Mouse (Mus musculus) intestine, embryonic 15.5 days (tissue): ENCODE data around the gene Atp8a2. TPM values are rescaled to one million over a fixed set of nuclear protein-coding genes. Genes with fewer than 3 reads are reported as not detected.

Source experiments
- ATAC-seq: fragments of 200-750 bp; cut with Nextera tagmentation; 2 replicates; pipeline ENCODE4 v1.8.0; 2017; ENCODE audit warnings: moderate TSS enrichment, moderate library complexity
- H3K27ac ChIP-seq: fragments of 300-500 bp; sonication (generic); 2 replicates; pipeline ENCODE4 v1.5.1; 2015; ENCODE audit warnings: mild to moderate bottlenecking, inconsistent platforms
- H3K27me3 ChIP-seq: fragments of 300-500 bp; sonication (generic); replicated peaks from 2 replicates; pipeline ENCODE4 v1.6.1; 2015; ENCODE audit warnings: inconsistent platforms
- H3K36me3 ChIP-seq: fragments of 300-500 bp; sonication (generic); 2 replicates; pipeline ENCODE4 v1.6.1; 2015; ENCODE audit warnings: inconsistent platforms
- H3K4me1 ChIP-seq: fragments of 300-500 bp; sonication (generic); replicated peaks from 2 replicates; pipeline ENCODE4 v1.6.1; 2015; ENCODE audit warnings: inconsistent platforms
- H3K4me2 ChIP-seq: fragments of 300-500 bp; sonication (generic); replicated peaks from 2 replicates; pipeline ENCODE4 v1.6.1; 2015; ENCODE audit warnings: mild to moderate bottlenecking, inconsistent platforms
- H3K4me3 ChIP-seq: fragments of 300-500 bp; sonication (generic); replicated peaks from 2 replicates; pipeline ENCODE4 v1.5.1; 2015; ENCODE audit warnings: inconsistent platforms
- H3K9ac ChIP-seq: fragments of 300-500 bp; sonication (generic); 2 replicates; pipeline ENCODE4 v1.6.1; 2015; ENCODE audit warnings: inconsistent platforms
- H3K9me3 ChIP-seq: fragments of 300-500 bp; sonication (generic); 2 replicates; pipeline ENCODE4 v1.6.1; 2016; ENCODE audit warnings: inconsistent platforms
- WGBS: fragments of 180-500 bp; shearing (Covaris S2); methylation state at CpG from one replicate; pipeline ENCODE4 v1.1.7; 2015; 5-methylcytosine and 5-hydroxymethylcytosine counted together
- polyA plus RNA-seq: library from polyadenylated mRNA; unstranded; fragments of >200 nt; fragmentation: Nextera tagmentation; extraction: Ambion mirVana; gene quantifications from 2 replicates; pipeline ENCODE4 v1.2.1, GENCODE M21; 2015

Gene Atp8a2
- polyA plus RNA-seq, 1 experiment from 2014 or later = 7.0 TPM

DNA sequence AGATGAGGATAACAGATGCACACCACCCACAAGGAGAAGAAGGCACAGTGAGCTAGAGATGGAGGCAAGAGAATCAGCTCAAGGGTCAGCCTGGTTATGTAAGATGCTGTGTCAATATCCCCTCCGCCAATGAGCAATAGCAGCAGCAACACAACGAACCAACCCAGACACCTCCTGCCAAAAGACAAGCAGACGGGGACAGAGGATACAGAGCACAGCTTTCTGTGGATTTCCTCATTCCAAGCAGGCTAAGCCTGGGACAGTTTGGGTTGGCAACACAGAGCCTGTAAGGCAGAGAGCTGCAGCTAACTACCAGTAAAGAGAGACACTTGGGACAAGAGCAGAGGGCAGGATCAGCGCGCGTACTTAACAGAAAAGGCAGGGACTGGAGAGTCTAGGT, 504.8 kb downstream of the Atp8a2 start:
- Histone ChIP-seq H3K27me3 (no peaks in the 10 kb centered on the region), H3K27ac (no peak overlapping the region), H3K4me3 (no peak overlapping the region), H3K36me3 (no peaks in the 10 kb centered on the region), H3K9ac (no peak overlapping the region), H3K4me1 (no peaks in the 10 kb centered on the region), H3K9me3 (no peaks in the 10 kb centered on the region), H3K4me2 (no peak overlapping the region)
- WGBS = 71% methylated on average over 6 of the region's 6 CpGs
- no peak for ATAC-seq

- WGBS = 63% methylated on average over 13 of the region's 13 CpGs
- no peak overlapping the region for H3K4me2 ChIP-seq
These were observed 505.6 kb downstream of the Atp8a2 start for GRCm38 (mm10) chr14:59691402-59691801.

GRCm38 (mm10) chr14:59690954-59691353, 506.0 kb downstream of the Atp8a2 start:
- Histone ChIP-seq H3K27me3 (no peaks in the 10 kb centered on the region), H3K4me2 (no peak overlapping the region), H3K9ac (no peak overlapping the region), H3K4me3 (no peak overlapping the region), H3K36me3 (no peaks in the 10 kb centered on the region), H3K9me3 (no peaks in the 10 kb centered on the region), H3K27ac (no peak overlapping the region), H3K4me1 (0 out of 2 replicates have a peak, but pooled peaks cover 3% of the 10 kb centered on the region)
- WGBS = 64% methylated on average over 12 of the region's 12 CpGs
- no peak for ATAC-seq

More at GRCm38 (mm10) chr14:59691402-59691801, 505.6 kb downstream of the Atp8a2 start:
- Histone ChIP-seq H3K4me3 (no peak overlapping the region), H3K9me3 (no peaks in the 10 kb centered on the region), H3K4me1 (no peaks in the 10 kb centered on the region), H3K27me3 (no peaks in the 10 kb centered on the region), H3K27ac (no peak overlapping the region), H3K36me3 (no peaks in the 10 kb centered on the region), H3K9ac (no peak overlapping the region)
- ATAC-seq = no peak

DNA sequence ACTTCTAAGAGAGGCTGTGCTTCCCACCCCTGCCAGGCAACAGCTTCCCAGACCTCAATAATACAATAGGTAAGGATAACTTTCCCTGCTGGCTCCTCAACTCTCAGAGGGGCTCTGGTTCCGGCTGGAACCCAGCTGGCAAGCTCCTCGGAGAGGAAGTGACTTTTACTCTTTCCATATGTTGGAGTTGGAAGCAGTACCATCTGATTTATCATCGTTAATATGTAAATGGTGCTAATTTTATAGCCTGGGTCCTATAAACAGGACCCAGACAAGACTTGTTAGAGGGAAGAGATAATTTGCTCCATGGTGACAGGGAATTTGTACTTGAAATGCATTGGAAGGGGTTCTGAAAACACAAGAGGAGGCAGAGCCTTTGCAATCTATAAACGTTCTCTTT, 507.4 kb downstream of the Atp8a2 start:
- no peaks in the 10 kb centered on the region for H3K9me3 ChIP-seq
- H3K4me3 ChIP-seq = no peak overlapping the region
- H3K4me1 ChIP-seq = peaks cover 7% of the 10 kb centered on the region; the same call in 1 of the 2 replicates
- H3K27ac ChIP-seq = no peak overlapping the region
- H3K27me3 ChIP-seq = no peaks in the 10 kb centered on the region
- H3K9ac ChIP-seq = no peak overlapping the region
- no peak overlapping the region for H3K4me2 ChIP-seq
- no peak for ATAC-seq
- 41% methylated on average over 4 of the region's 4 CpGs for WGBS
- no peaks in the 10 kb centered on the region for H3K36me3 ChIP-seq

- Histone ChIP-seq H3K27me3 (no peaks in the 10 kb centered on the region), H3K4me3 (no peak overlapping the region), H3K9me3 (no peaks in the 10 kb centered on the region), H3K9ac (no peak overlapping the region), H3K4me2 (0 out of 2 replicates have a peak overlapping the region, but pooled peaks have one; percentile 5), H3K36me3 (no peaks in the 10 kb centered on the region), H3K27ac (no peak overlapping the region), H3K4me1 (peaks cover 7% of the 10 kb centered on the region; the same call in 1 of the 2 replicates)
- peak; percentile 72 for ATAC-seq
- 42% methylated on average over 5 of the region's 5 CpGs for WGBS
These were observed 510.8 kb downstream of the Atp8a2 start for GRCm38 (mm10) chr14:59686229-59686628.

DNA sequence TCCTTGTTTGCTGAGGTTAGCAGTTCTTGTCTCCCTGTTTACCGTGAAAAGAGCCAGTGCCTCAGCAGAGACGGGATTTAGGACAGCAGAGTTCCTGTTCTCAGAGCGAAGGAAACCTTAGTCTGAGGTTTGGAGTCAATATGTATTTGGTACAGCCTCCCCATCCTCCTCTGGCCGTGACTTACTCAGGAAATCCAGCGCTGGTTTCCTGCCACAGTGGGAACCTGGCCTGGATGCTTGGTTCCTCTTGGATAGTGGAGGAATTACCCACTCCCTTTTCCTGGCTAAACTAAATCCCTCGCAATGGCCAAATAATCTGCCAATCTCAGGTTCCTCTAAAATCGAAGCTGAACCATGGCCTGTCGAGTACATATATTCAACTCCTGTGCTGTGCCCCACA, 511.6 kb downstream of the Atp8a2 start:
- no peak overlapping the region for H3K27ac ChIP-seq
- H3K27me3 ChIP-seq = no peaks in the 10 kb centered on the region
- H3K9me3 ChIP-seq = no peaks in the 10 kb centered on the region
- no peak overlapping the region for H3K9ac ChIP-seq
- ATAC-seq = no peak
- no peak overlapping the region for H3K4me3 ChIP-seq
- peaks cover 7% of the 10 kb centered on the region; the same call in 1 of the 2 replicates for H3K4me1 ChIP-seq
- H3K36me3 ChIP-seq = no peaks in the 10 kb centered on the region
- 59% methylated on average over 8 of the region's 8 CpGs for WGBS
- no peak overlapping the region for H3K4me2 ChIP-seq

DNA sequence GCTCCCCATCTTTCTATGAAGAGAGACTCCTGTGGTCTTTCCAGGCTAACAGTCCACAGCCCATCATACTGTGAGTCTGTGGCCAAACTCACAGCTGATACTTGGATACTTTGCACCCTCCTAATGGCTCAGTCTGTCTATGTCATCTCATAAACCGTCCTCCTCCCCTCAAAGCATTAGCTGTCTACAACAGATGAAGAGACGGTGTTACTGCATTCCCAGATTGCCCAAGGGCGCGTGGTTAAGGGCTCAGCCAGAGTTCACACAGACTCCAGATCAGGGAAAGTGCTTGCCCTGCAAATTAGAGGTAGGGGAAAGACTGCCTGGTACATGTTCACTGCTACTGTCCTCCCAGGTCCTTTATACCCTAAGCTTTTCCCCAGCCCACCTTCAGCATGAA, 515.1 kb downstream of the Atp8a2 start:
- peaks cover 7% of the 10 kb centered on the region; the same call in 1 of the 2 replicates for H3K4me1 ChIP-seq
- no peaks in the 10 kb centered on the region for H3K9me3 ChIP-seq
- ATAC-seq = no peak
- H3K9ac ChIP-seq = no peak overlapping the region
- no peaks in the 10 kb centered on the region for H3K27me3 ChIP-seq
- H3K36me3 ChIP-seq = no peaks in the 10 kb centered on the region
- no peak overlapping the region for H3K27ac ChIP-seq
- no peak overlapping the region for H3K4me2 ChIP-seq
- 59% methylated on average over 4 of the region's 4 CpGs for WGBS
- no peak overlapping the region for H3K4me3 ChIP-seq

DNA sequence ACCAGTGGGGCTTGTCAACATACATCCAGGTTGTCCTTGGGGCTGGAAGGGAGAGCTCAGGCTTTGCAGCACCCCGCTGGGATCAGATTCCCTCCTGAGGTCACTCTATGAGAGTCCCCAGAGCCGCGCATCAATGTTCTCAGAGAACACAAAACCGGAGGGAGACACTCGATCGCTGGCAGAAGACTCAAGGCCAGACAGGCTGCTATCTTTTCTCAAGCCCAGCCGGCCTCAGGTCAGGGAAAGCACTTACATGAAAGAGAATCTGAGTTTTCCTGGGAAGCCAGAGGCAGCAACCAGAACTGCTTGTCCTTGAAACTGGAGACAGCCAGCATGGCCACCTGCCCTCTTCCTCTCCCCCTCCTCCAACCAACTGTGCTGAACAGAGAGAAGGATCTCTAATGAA, 519.4 kb downstream of the Atp8a2 start:
- Histone ChIP-seq H3K4me2 (no peak overlapping the region), H3K27ac (no peak overlapping the region), H3K27me3 (no peaks in the 10 kb centered on the region), H3K4me1 (0 out of 2 replicates have a peak, but pooled peaks cover 4% of the 10 kb centered on the region), H3K9ac (no peak overlapping the region), H3K36me3 (no peaks in the 10 kb centered on the region), H3K9me3 (no peaks in the 10 kb centered on the region), H3K4me3 (no peak overlapping the region)
- ATAC-seq = no peak
- WGBS = 73% methylated on average over 7 of the region's 7 CpGs

GRCm38 (mm10) chr14:59675330-59675729, 521.6 kb downstream of the Atp8a2 start:
- no peaks in the 10 kb centered on the region for H3K36me3 ChIP-seq
- no peak for ATAC-seq
- no peaks in the 10 kb centered on the region for H3K9me3 ChIP-seq
- no peak overlapping the region for H3K4me2 ChIP-seq
- H3K27me3 ChIP-seq = no peaks in the 10 kb centered on the region
- 0 out of 2 replicates have a peak, but pooled peaks cover 4% of the 10 kb centered on the region for H3K4me1 ChIP-seq
- 69% methylated on average over 4 of the region's 4 CpGs for WGBS
- no peak overlapping the region for H3K27ac ChIP-seq
- no peak overlapping the region for H3K9ac ChIP-seq
- H3K4me3 ChIP-seq = no peak overlapping the region

DNA sequence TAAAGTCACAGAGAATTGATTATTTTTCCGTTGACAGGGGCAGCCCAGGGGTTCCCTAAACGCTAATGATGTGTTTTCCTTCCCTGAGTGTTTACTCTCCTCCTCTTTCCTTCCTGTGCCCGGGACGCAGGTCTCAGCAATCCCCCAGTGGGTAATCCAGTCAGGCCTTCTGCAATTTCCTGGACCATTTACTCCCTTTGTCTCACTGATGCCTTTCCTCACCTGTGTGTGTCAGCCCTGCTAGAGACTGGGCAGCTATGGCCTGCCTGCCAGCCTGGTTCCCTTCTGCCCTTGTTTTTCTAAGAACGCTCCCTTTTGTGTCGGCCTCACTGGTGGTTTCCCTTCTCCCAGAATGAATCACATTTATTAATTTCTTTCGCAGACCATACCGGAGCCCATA, 522.4 kb downstream of the Atp8a2 start:
- no peak for ATAC-seq
- no peak overlapping the region for H3K27ac ChIP-seq
- H3K27me3 ChIP-seq = no peaks in the 10 kb centered on the region
- H3K4me2 ChIP-seq = no peak overlapping the region
- H3K36me3 ChIP-seq = no peaks in the 10 kb centered on the region
- H3K4me1 ChIP-seq = 0 out of 2 replicates have a peak, but pooled peaks cover 4% of the 10 kb centered on the region
- WGBS = 22% methylated on average over 8 of the region's 8 CpGs
- H3K4me3 ChIP-seq = no peak overlapping the region
- H3K9ac ChIP-seq = no peak overlapping the region
- no peaks in the 10 kb centered on the region for H3K9me3 ChIP-seq

DNA sequence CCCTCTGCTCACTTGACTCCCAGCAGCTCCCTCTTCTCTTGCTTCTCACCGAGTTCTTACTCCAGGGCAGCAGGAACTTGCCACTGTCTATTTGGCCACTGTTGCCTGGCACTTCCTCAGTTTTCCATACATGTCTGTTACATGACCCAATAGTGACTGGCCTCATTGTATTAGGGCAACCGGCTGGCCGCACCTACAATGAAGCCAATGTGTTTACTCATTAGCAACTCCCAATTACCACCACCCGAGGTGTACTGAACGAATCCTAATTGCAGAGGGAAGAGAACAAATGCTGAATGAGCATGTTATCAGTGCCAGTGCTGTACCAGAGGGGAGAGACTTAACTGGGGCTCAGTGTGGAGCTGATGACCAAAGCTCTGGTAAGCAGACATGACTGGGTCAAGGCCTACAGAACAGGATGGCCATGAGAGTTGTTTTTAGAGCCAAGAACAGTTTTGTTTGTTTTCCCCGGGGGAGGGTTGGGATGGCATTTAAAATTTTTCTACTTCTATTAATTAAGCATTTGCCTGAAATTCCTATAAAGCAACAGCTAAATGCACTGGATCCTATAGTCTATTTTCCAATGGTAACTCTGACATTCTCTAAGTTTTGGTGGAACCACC, 524.0 kb downstream of the Atp8a2 start:
- ATAC-seq = no peak
- WGBS = 82% methylated on average over 6 of the region's 6 CpGs

GRCm38 (mm10) chr14:59657098-59657497, 539.9 kb downstream of the Atp8a2 start:
- WGBS = 100% methylated on average over 1 of the region's 1 CpGs
- Histone ChIP-seq H3K36me3 (no peaks in the 10 kb centered on the region), H3K9ac (no peak overlapping the region), H3K9me3 (no peaks in the 10 kb centered on the region), H3K27me3 (no peaks in the 10 kb centered on the region), H3K4me2 (no peak overlapping the region), H3K4me3 (no peak overlapping the region), H3K4me1 (no peaks in the 10 kb centered on the region), H3K27ac (no peak overlapping the region)
- no peak for ATAC-seq

More for the DNA sequence above, 524.0 kb downstream of the Atp8a2 start:
- Histone ChIP-seq H3K9ac (no peak overlapping the region), H3K27ac (no peak overlapping the region), H3K27me3 (no peaks in the 10 kb centered on the region), H3K4me1 (0 out of 2 replicates have a peak, but pooled peaks cover 4% of the 10 kb centered on the region), H3K36me3 (no peaks in the 10 kb centered on the region), H3K4me2 (no peak overlapping the region), H3K4me3 (no peak overlapping the region), H3K9me3 (no peaks in the 10 kb centered on the region)

GRCm38 (mm10) chr14:59656591-59656990, 540.4 kb downstream of the Atp8a2 start:
- WGBS = 75% methylated on average over 6 of the region's 6 CpGs
- Histone ChIP-seq H3K9me3 (no peaks in the 10 kb centered on the region), H3K9ac (no peak overlapping the region), H3K36me3 (no peaks in the 10 kb centered on the region), H3K4me1 (no peaks in the 10 kb centered on the region), H3K27ac (no peak overlapping the region), H3K27me3 (no peaks in the 10 kb centered on the region), H3K4me3 (no peak overlapping the region), H3K4me2 (no peak overlapping the region)
- no peak for ATAC-seq
